Mouse (Mus musculus): ENCODE data around the gene Aoah. TPM values are rescaled to one million over a fixed set of nuclear protein-coding genes. Genes with fewer than 3 reads are reported as not detected.

Aoah gene
- polyA plus RNA-seq, 1 experiment from 2014 or later, result 0.57 TPM

- H3K9ac ChIP-seq, result no peak overlapping the region
- H3K36me3 ChIP-seq, result no peaks in the 10 kb centered on the region
- no peaks in the 10 kb centered on the region for H3K4me1 ChIP-seq (replicated peaks)
- H3K27ac ChIP-seq, result no peak overlapping the region
- 77% methylated on average over 2 of the region's 2 CpGs for WGBS
- no peaks in the 10 kb centered on the region for H3K27me3 ChIP-seq
- no peak overlapping the region for H3K4me3 ChIP-seq
- ATAC-seq (ENCODE audit: low FRiP score), result no peak
- H3K4me2 ChIP-seq, result no peak overlapping the region
- no peaks in the 10 kb centered on the region for H3K9me3 ChIP-seq
Observed at GRCm38 (mm10) chr13:20820712-20821328, 26.9 kb downstream of the Aoah start.

- Histone ChIP-seq H3K27me3 (no peaks in the 10 kb centered on the region), H3K4me3 (no peak overlapping the region), H3K4me2 (no peak overlapping the region), H3K9me3 (no peaks in the 10 kb centered on the region), H3K36me3 (no peaks in the 10 kb centered on the region), H3K9ac (no peak overlapping the region), H3K4me1 (replicated peaks) (no peaks in the 10 kb centered on the region), H3K27ac (no peak overlapping the region)
- ATAC-seq (ENCODE audit: low FRiP score), result no peak
- 58% methylated on average over 2 of the region's 2 CpGs for WGBS
Observed at GRCm38 (mm10) chr13:20828728-20829127, 34.8 kb downstream of the Aoah start.

- ATAC-seq (ENCODE audit: low FRiP score), result no peak
- H3K9me3 ChIP-seq, result no peaks in the 10 kb centered on the region
- H3K4me3 ChIP-seq, result no peak overlapping the region
- no peak overlapping the region for H3K27ac ChIP-seq
- no peaks in the 10 kb centered on the region for H3K36me3 ChIP-seq
- H3K27me3 ChIP-seq, result no peaks in the 10 kb centered on the region
- 89% methylated on average over 9 of the region's 9 CpGs for WGBS
- no peak overlapping the region for H3K4me2 ChIP-seq
- no peak overlapping the region for H3K9ac ChIP-seq
- no peaks in the 10 kb centered on the region for H3K4me1 ChIP-seq (replicated peaks)
Observed at GRCm38 (mm10) chr13:20829181-20829900, 35.4 kb downstream of the Aoah start.

- H3K4me1 ChIP-seq (replicated peaks), result no peaks in the 10 kb centered on the region
- no peak overlapping the region for H3K9ac ChIP-seq
- WGBS, result 72% methylated on average over 3 of the region's 3 CpGs
- no peaks in the 10 kb centered on the region for H3K27me3 ChIP-seq
- H3K36me3 ChIP-seq, result no peaks in the 10 kb centered on the region
- no peaks in the 10 kb centered on the region for H3K9me3 ChIP-seq
- H3K4me2 ChIP-seq, result no peak overlapping the region
- H3K4me3 ChIP-seq, result no peak overlapping the region
- no peak for ATAC-seq (ENCODE audit: low FRiP score)
- no peak overlapping the region for H3K27ac ChIP-seq
Observed at GRCm38 (mm10) chr13:20855893-20856292, 62.0 kb downstream of the Aoah start.

- Histone ChIP-seq H3K4me2 (no peak overlapping the region), H3K27me3 (no peaks in the 10 kb centered on the region)
- WGBS, result 40% methylated on average over 1 of the region's 1 CpGs
Observed at GRCm38 (mm10) chr13:20899372-20899771, 105.5 kb downstream of the Aoah start.

GRCm38 (mm10) chr13:20900396-20900971 lies 106.6 kb downstream of the Aoah start:
- H3K4me1 ChIP-seq (replicated peaks), result peaks cover 15% of the 10 kb centered on the region
- no peaks in the 10 kb centered on the region for H3K36me3 ChIP-seq
- H3K4me2 ChIP-seq, result no peak overlapping the region
- H3K9ac ChIP-seq, result no peak overlapping the region
- H3K4me3 ChIP-seq, result no peak overlapping the region
- ATAC-seq (ENCODE audit: low FRiP score), result peak; percentile 88
- H3K27ac ChIP-seq, result peak overlapping the region; percentile 56
- no peaks in the 10 kb centered on the region for H3K9me3 ChIP-seq
- H3K27me3 ChIP-seq, result no peaks in the 10 kb centered on the region
- 40% methylated on average over 8 of the region's 8 CpGs for WGBS

More at GRCm38 (mm10) chr13:20899372-20899771, 105.5 kb downstream of the Aoah start:
- Histone ChIP-seq H3K9ac (no peak overlapping the region), H3K9me3 (no peaks in the 10 kb centered on the region), H3K27ac (no peak overlapping the region), H3K36me3 (no peaks in the 10 kb centered on the region), H3K4me3 (no peak overlapping the region), H3K4me1 (replicated peaks) (peaks cover 15% of the 10 kb centered on the region)
- ATAC-seq (ENCODE audit: low FRiP score), result no peak

- Histone ChIP-seq H3K36me3 (no peaks in the 10 kb centered on the region), H3K4me2 (no peak overlapping the region), H3K4me1 (replicated peaks) (peaks cover 15% of the 10 kb centered on the region), H3K9ac (no peak overlapping the region), H3K4me3 (no peak overlapping the region), H3K9me3 (no peaks in the 10 kb centered on the region), H3K27me3 (no peaks in the 10 kb centered on the region), H3K27ac (peak overlapping the region; percentile 56; the same call in 1 of the 2 replicates)
- 11% methylated on average over 2 of the region's 2 CpGs for WGBS
- ATAC-seq (ENCODE audit: low FRiP score), result peak; percentile 87
Observed at GRCm38 (mm10) chr13:20900972-20901457, 107.1 kb downstream of the Aoah start.

- no peak overlapping the region for H3K4me2 ChIP-seq
- H3K4me1 ChIP-seq (replicated peaks), result peaks cover 15% of the 10 kb centered on the region
- no peaks in the 10 kb centered on the region for H3K36me3 ChIP-seq
- H3K4me3 ChIP-seq, result no peak overlapping the region
- no peaks in the 10 kb centered on the region for H3K27me3 ChIP-seq
- no peak overlapping the region for H3K9ac ChIP-seq
- no peaks in the 10 kb centered on the region for H3K9me3 ChIP-seq
- WGBS, result 43% methylated on average over 3 of the region's 3 CpGs
- ATAC-seq (ENCODE audit: low FRiP score), result no peak
- no peak overlapping the region for H3K27ac ChIP-seq
Observed at GRCm38 (mm10) chr13:20901634-20902135, 107.8 kb downstream of the Aoah start.

GRCm38 (mm10) chr13:20904118-20904517 lies 110.2 kb downstream of the Aoah start:
- no peak for ATAC-seq (ENCODE audit: low FRiP score)
- Histone ChIP-seq H3K36me3 (no peaks in the 10 kb centered on the region), H3K9me3 (no peaks in the 10 kb centered on the region), H3K4me1 (replicated peaks) (peaks cover 15% of the 10 kb centered on the region), H3K9ac (no peak overlapping the region), H3K27ac (no peak overlapping the region), H3K27me3 (no peaks in the 10 kb centered on the region), H3K4me3 (no peak overlapping the region), H3K4me2 (no peak overlapping the region)
- whole genome bisulfite sequencing, result 73% methylated on average over 4 of the region's 4 CpGs

- H3K9ac ChIP-seq, result no peak overlapping the region
- H3K27me3 ChIP-seq, result no peaks in the 10 kb centered on the region
- no peak for ATAC-seq (ENCODE audit: low FRiP score)
- peaks cover 15% of the 10 kb centered on the region for H3K4me1 ChIP-seq (replicated peaks)
- no peak overlapping the region for H3K4me3 ChIP-seq
- H3K27ac ChIP-seq, result no peak overlapping the region
- H3K36me3 ChIP-seq, result no peaks in the 10 kb centered on the region
- no peak overlapping the region for H3K4me2 ChIP-seq
- H3K9me3 ChIP-seq, result no peaks in the 10 kb centered on the region
- 84% methylated on average over 2 of the region's 2 CpGs for WGBS
Observed at GRCm38 (mm10) chr13:20905195-20905594, 111.3 kb downstream of the Aoah start.

- WGBS, result 47% methylated on average over 10 of the region's 10 CpGs
- peak overlapping the region; percentile 80 for H3K27ac ChIP-seq
- H3K4me2 ChIP-seq, result no peak overlapping the region; the same call in 1 of the 2 replicates
Observed at GRCm38 (mm10) chr13:20916698-20917511, 123.0 kb downstream of the Aoah start.

GRCm38 (mm10) chr13:20920401-20920800 lies 126.5 kb downstream of the Aoah start:
- H3K4me1 ChIP-seq (replicated peaks), result peaks cover 14% of the 10 kb centered on the region
- 98% methylated on average over 3 of the region's 3 CpGs for WGBS
- H3K27me3 ChIP-seq, result no peaks in the 10 kb centered on the region
- H3K4me3 ChIP-seq, result no peak overlapping the region
- ATAC-seq (ENCODE audit: low FRiP score), result no peak
- no peak overlapping the region for H3K9ac ChIP-seq
- no peak overlapping the region for H3K4me2 ChIP-seq
- no peaks in the 10 kb centered on the region for H3K9me3 ChIP-seq
- no peaks in the 10 kb centered on the region for H3K36me3 ChIP-seq
- no peak overlapping the region for H3K27ac ChIP-seq

More at GRCm38 (mm10) chr13:20916698-20917511, 123.0 kb downstream of the Aoah start:
- no peak overlapping the region for H3K9ac ChIP-seq
- no peak overlapping the region for H3K4me3 ChIP-seq
- H3K36me3 ChIP-seq, result no peaks in the 10 kb centered on the region
- H3K9me3 ChIP-seq, result no peaks in the 10 kb centered on the region
- no peaks in the 10 kb centered on the region for H3K27me3 ChIP-seq
- H3K4me1 ChIP-seq (replicated peaks), result peaks cover 14% of the 10 kb centered on the region
- peak; percentile 78 for ATAC-seq (ENCODE audit: low FRiP score)

Data from hindbrain, embryonic 13.5 days (tissue).